Mouse (Mus musculus): ENCODE results near the gene Gstp3. TPM values are rescaled to one million over a fixed set of nuclear protein-coding genes. Genes with fewer than 3 reads are reported as not detected.
A peak's percentile ranks its signal among the peaks of the same experiment; 100 is the strongest.
"Not testable (repeated sequence)": the region's sequence is repeated elsewhere in the genome, so short reads cannot be mapped to it uniquely, and the experiment has no call there.

Gene Gstp3
- total and polyA plus RNA-seq, 2 experiments from 2014 or later: not detected

GRCm38 (mm10) chr19:4068717-4069410 is 9.5 kb upstream of the Gstp3 start:
- WGBS: 76% methylated on average over 15 of the region's 15 CpGs
- Histone ChIP-seq H3K4me1 (ENCODE audit: control insufficient read depth, insufficient read depth) (no peaks in the 10 kb centered on the region), H3K27me3 (ENCODE audit: control insufficient read depth, insufficient read depth, low read length) (no peaks in the 10 kb centered on the region), H3K36me3 (replicated peaks; ENCODE audit: control insufficient read depth, insufficient read depth, low read length) (no peaks in the 10 kb centered on the region), H3K9ac (replicated peaks; ENCODE audit: low read depth, low read length) (no peak overlapping the region), H3K4me3 (ENCODE audit: low read depth, low read length) (no peak overlapping the region), H3K27ac (ENCODE audit: low read depth) (no peak overlapping the region), H3K4me2 (ENCODE audit: low read depth, low read length) (no peak overlapping the region), H3K9me3 (replicated peaks; ENCODE audit: control insufficient read depth, low read length) (no peaks in the 10 kb centered on the region)
- TF ChIP-seq EP300 (IDR thresholded peaks at IDR 0.05; ENCODE audit: low read depth): no peak
- TF ChIP-seq CTCF (IDR thresholded peaks at IDR 0.05; ENCODE audit: low read depth): no peak
- ATAC-seq (ENCODE audit: insufficient read depth, low read depth): no peak
- DNase-seq (ENCODE audit: low spot score): no peak

GRCm38 (mm10) chr19:4068242-4068641 is 8.9 kb upstream of the Gstp3 start:
- ATAC-seq (ENCODE audit: insufficient read depth, low read depth); H3K9ac ChIP-seq (replicated peaks; ENCODE audit: low read depth, low read length); H3K27me3 ChIP-seq (ENCODE audit: control insufficient read depth, insufficient read depth, low read length); DNase-seq (ENCODE audit: low spot score); H3K4me2 ChIP-seq (ENCODE audit: low read depth, low read length); H3K4me3 ChIP-seq (ENCODE audit: low read depth, low read length); H3K36me3 ChIP-seq (replicated peaks; ENCODE audit: control insufficient read depth, insufficient read depth, low read length); H3K27ac ChIP-seq (ENCODE audit: low read depth); H3K9me3 ChIP-seq (replicated peaks; ENCODE audit: control insufficient read depth, low read length); H3K4me1 ChIP-seq (ENCODE audit: control insufficient read depth, insufficient read depth): not testable (repeated sequence)
- 93% methylated on average over 2 of the region's 2 CpGs for WGBS

- TF ChIP-seq CTCF (IDR thresholded peaks at IDR 0.05; ENCODE audit: low read depth) (no peak), EP300 (IDR thresholded peaks at IDR 0.05; ENCODE audit: low read depth) (no peak)
- Histone ChIP-seq H3K27me3 (ENCODE audit: control insufficient read depth, insufficient read depth, low read length) (no peaks in the 10 kb centered on the region), H3K4me1 (ENCODE audit: control insufficient read depth, insufficient read depth) (no peaks in the 10 kb centered on the region), H3K4me2 (ENCODE audit: low read depth, low read length) (no peak overlapping the region), H3K9me3 (replicated peaks; ENCODE audit: control insufficient read depth, low read length) (no peaks in the 10 kb centered on the region), H3K4me3 (ENCODE audit: low read depth, low read length) (no peak overlapping the region), H3K36me3 (replicated peaks; ENCODE audit: control insufficient read depth, insufficient read depth, low read length) (no peaks in the 10 kb centered on the region), H3K9ac (replicated peaks; ENCODE audit: low read depth, low read length) (no peak overlapping the region), H3K27ac (ENCODE audit: low read depth) (no peak overlapping the region)
- ATAC-seq (ENCODE audit: insufficient read depth, low read depth) (no peak), DNase-seq (ENCODE audit: low spot score) (no peak)
These were observed 7.5 kb upstream of the Gstp3 start for GRCm38 (mm10) chr19:4066877-4067276.

DNA sequence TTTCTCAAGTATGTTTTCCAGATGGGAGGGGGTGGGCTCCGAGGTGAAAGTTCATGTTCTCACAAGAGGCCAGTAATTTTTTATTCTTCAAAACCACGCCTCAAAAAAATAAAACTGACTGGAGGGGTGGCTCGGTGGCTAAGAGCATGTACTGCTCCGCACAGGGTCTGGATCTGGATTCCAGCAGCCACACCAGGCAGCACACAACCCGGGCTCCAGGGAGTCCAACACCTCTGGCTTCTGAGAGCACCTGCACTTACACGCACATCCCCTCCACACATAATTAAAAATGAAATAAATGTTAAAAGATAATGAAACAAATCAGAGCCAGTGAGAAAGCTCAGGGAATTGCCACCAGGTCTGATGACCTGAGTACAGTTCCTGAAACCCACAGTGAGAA is 6.9 kb upstream of the Gstp3 start:
- Histone ChIP-seq H3K9ac (replicated peaks; ENCODE audit: low read depth, low read length) (no peak overlapping the region), H3K36me3 (replicated peaks; ENCODE audit: control insufficient read depth, insufficient read depth, low read length) (no peaks in the 10 kb centered on the region), H3K27me3 (ENCODE audit: control insufficient read depth, insufficient read depth, low read length) (no peaks in the 10 kb centered on the region), H3K9me3 (replicated peaks; ENCODE audit: control insufficient read depth, low read length) (no peaks in the 10 kb centered on the region), H3K4me2 (ENCODE audit: low read depth, low read length) (no peak overlapping the region), H3K4me3 (ENCODE audit: low read depth, low read length) (no peak overlapping the region), H3K4me1 (ENCODE audit: control insufficient read depth, insufficient read depth) (no peaks in the 10 kb centered on the region), H3K27ac (ENCODE audit: low read depth) (no peak overlapping the region)
- TF ChIP-seq CTCF (IDR thresholded peaks at IDR 0.05; ENCODE audit: low read depth) (no peak), EP300 (IDR thresholded peaks at IDR 0.05; ENCODE audit: low read depth) (no peak)
- ATAC-seq (ENCODE audit: insufficient read depth, low read depth) (no peak), DNase-seq (ENCODE audit: low spot score) (no peak)
- 76% methylated on average over 6 of the region's 6 CpGs for WGBS

- not testable (repeated sequence) for H3K36me3 ChIP-seq (replicated peaks; ENCODE audit: control insufficient read depth, insufficient read depth, low read length); H3K4me1 ChIP-seq (ENCODE audit: control insufficient read depth, insufficient read depth); H3K27me3 ChIP-seq (ENCODE audit: control insufficient read depth, insufficient read depth, low read length); H3K9ac ChIP-seq (replicated peaks; ENCODE audit: low read depth, low read length); H3K9me3 ChIP-seq (replicated peaks; ENCODE audit: control insufficient read depth, low read length); DNase-seq (ENCODE audit: low spot score); ATAC-seq (ENCODE audit: insufficient read depth, low read depth)
- 0% methylated on average over 1 of the region's 11 CpGs for WGBS
- H3K4me2 ChIP-seq (ENCODE audit: low read depth, low read length): 0 out of 2 replicates have a peak overlapping the region, but pooled peaks have one; percentile 27
- H3K27ac ChIP-seq (ENCODE audit: low read depth): peak overlapping the region; percentile 62; the same call in 1 of the 2 replicates
- H3K4me3 ChIP-seq (ENCODE audit: low read depth, low read length): peak overlapping the region; percentile 19; the same call in 1 of the 2 replicates
These were observed 5.1 kb upstream of the Gstp3 start for GRCm38 (mm10) chr19:4064501-4064900.

GRCm38 (mm10) chr19:4063357-4063756 is 4.0 kb upstream of the Gstp3 start:
- not testable (repeated sequence) for H3K4me3 ChIP-seq (ENCODE audit: low read depth, low read length); H3K36me3 ChIP-seq (replicated peaks; ENCODE audit: control insufficient read depth, insufficient read depth, low read length); H3K27me3 ChIP-seq (ENCODE audit: control insufficient read depth, insufficient read depth, low read length); H3K9ac ChIP-seq (replicated peaks; ENCODE audit: low read depth, low read length); H3K9me3 ChIP-seq (replicated peaks; ENCODE audit: control insufficient read depth, low read length); H3K4me1 ChIP-seq (ENCODE audit: control insufficient read depth, insufficient read depth); DNase-seq (ENCODE audit: low spot score); H3K4me2 ChIP-seq (ENCODE audit: low read depth, low read length); ATAC-seq (ENCODE audit: insufficient read depth, low read depth)
- 48% methylated on average over 2 of the region's 4 CpGs for WGBS
- H3K27ac ChIP-seq (ENCODE audit: low read depth): peak overlapping the region; percentile 55; the same call in 1 of the 2 replicates
